Mouse (Mus musculus) splenic B cell, adult 2 months (primary cell): ENCODE data around the gene Rbpj.
"Not testable (repeated sequence)": the region's sequence is repeated elsewhere in the genome, so short reads cannot be mapped to it uniquely, and the experiment has no call there.

Source experiments
- DNase-seq: peaks from one replicate; pipeline ENCODE4 v3.0.0-alpha.2; 2011; ENCODE audit warnings: low read depth, low spot score
- H3K27me3 ChIP-seq: 2 replicates; pipeline ENCODE4 v1.6.1; 2012; ENCODE audit warnings: mild to moderate bottlenecking, low read length, moderate library complexity, mixed read lengths; ENCODE audit not compliant: control insufficient read depth, poor library complexity, insufficient read depth, severe bottlenecking
- H3K36me3 ChIP-seq: 2 replicates; pipeline ENCODE4 v1.6.1; 2012; ENCODE audit warnings: mild to moderate bottlenecking, low read length, moderate library complexity, mixed read lengths; ENCODE audit not compliant: control insufficient read depth, poor library complexity, insufficient read depth, severe bottlenecking

Gene Rbpj

GRCm38 (mm10) chr5:53539860-53540633 lies 74.1 kb downstream of the Rbpj start:
- Histone ChIP-seq H3K27me3 (no peaks in the 10 kb centered on the region), H3K36me3 (no peaks in the 10 kb centered on the region)
- DNase-seq = peak; percentile 70

- no peak for DNase-seq
- Histone ChIP-seq H3K36me3 (no peaks in the 10 kb centered on the region), H3K27me3 (no peaks in the 10 kb centered on the region)
Measured at GRCm38 (mm10) chr5:53542073-53542472, 76.1 kb downstream of the Rbpj start.

GRCm38 (mm10) chr5:53543399-53543798 lies 77.4 kb downstream of the Rbpj start:
- no peak for DNase-seq
- H3K27me3 ChIP-seq = no peaks in the 10 kb centered on the region
- no peaks in the 10 kb centered on the region for H3K36me3 ChIP-seq

GRCm38 (mm10) chr5:53543945-53544344 lies 78.0 kb downstream of the Rbpj start:
- DNase-seq = no peak
- Histone ChIP-seq H3K27me3 (no peaks in the 10 kb centered on the region), H3K36me3 (no peaks in the 10 kb centered on the region)

- H3K36me3 ChIP-seq = no peaks in the 10 kb centered on the region
- H3K27me3 ChIP-seq = no peaks in the 10 kb centered on the region
- no peak for DNase-seq
Measured at GRCm38 (mm10) chr5:53546440-53546839, 80.5 kb downstream of the Rbpj start.

GRCm38 (mm10) chr5:53546979-53547472 lies 81.1 kb downstream of the Rbpj start:
- DNase-seq = no peak
- H3K27me3 ChIP-seq = no peaks in the 10 kb centered on the region
- H3K36me3 ChIP-seq = no peaks in the 10 kb centered on the region

- H3K36me3 ChIP-seq, DNase-seq: not testable (repeated sequence)
Measured at GRCm38 (mm10) chr5:53550329-53550728, 84.4 kb downstream of the Rbpj start.

GRCm38 (mm10) chr5:53551394-53551793 lies 85.4 kb downstream of the Rbpj start:
- no peak for DNase-seq
- H3K27me3 ChIP-seq = no peaks in the 10 kb centered on the region

More at GRCm38 (mm10) chr5:53550329-53550728, 84.4 kb downstream of the Rbpj start:
- H3K27me3 ChIP-seq = not testable (repeated sequence)

GRCm38 (mm10) chr5:53551910-53552309 lies 86.0 kb downstream of the Rbpj start:
- no peaks in the 10 kb centered on the region for H3K36me3 ChIP-seq
- no peak for DNase-seq
- H3K27me3 ChIP-seq = no peaks in the 10 kb centered on the region

More at GRCm38 (mm10) chr5:53551394-53551793, 85.4 kb downstream of the Rbpj start:
- no peaks in the 10 kb centered on the region for H3K36me3 ChIP-seq

GRCm38 (mm10) chr5:53553281-53553680 lies 87.3 kb downstream of the Rbpj start:
- Histone ChIP-seq H3K36me3 (no peaks in the 10 kb centered on the region), H3K27me3 (no peaks in the 10 kb centered on the region)
- no peak for DNase-seq

- no peaks in the 10 kb centered on the region for H3K27me3 ChIP-seq
- no peak for DNase-seq
- no peaks in the 10 kb centered on the region for H3K36me3 ChIP-seq
Measured at GRCm38 (mm10) chr5:53554180-53554579, 88.2 kb downstream of the Rbpj start.

- no peak for DNase-seq
- no peaks in the 10 kb centered on the region for H3K36me3 ChIP-seq
Measured at GRCm38 (mm10) chr5:53554926-53555325, 89.0 kb downstream of the Rbpj start.

GRCm38 (mm10) chr5:53555474-53555873 lies 89.5 kb downstream of the Rbpj start:
- DNase-seq = no peak
- H3K27me3 ChIP-seq = no peaks in the 10 kb centered on the region

More at GRCm38 (mm10) chr5:53554926-53555325, 89.0 kb downstream of the Rbpj start:
- H3K27me3 ChIP-seq = no peaks in the 10 kb centered on the region

GRCm38 (mm10) chr5:53555929-53556328 lies 90.0 kb downstream of the Rbpj start:
- DNase-seq = no peak
- no peaks in the 10 kb centered on the region; the same call in 1 of the 2 replicates for H3K27me3 ChIP-seq
- no peaks in the 10 kb centered on the region for H3K36me3 ChIP-seq

More at GRCm38 (mm10) chr5:53555474-53555873, 89.5 kb downstream of the Rbpj start:
- H3K36me3 ChIP-seq = no peaks in the 10 kb centered on the region

- no peaks in the 10 kb centered on the region for H3K36me3 ChIP-seq
- DNase-seq = no peak
- no peaks in the 10 kb centered on the region; the same call in 1 of the 2 replicates for H3K27me3 ChIP-seq
Measured at GRCm38 (mm10) chr5:53557544-53558260, 91.8 kb downstream of the Rbpj start.
